Mouse (Mus musculus) stomach, embryonic 16.5 days (tissue): ENCODE data around the gene Nek5. TPM values are rescaled to one million over a fixed set of nuclear protein-coding genes. Genes with fewer than 3 reads are reported as not detected.

Source experiments
- ATAC-seq: fragments of 200-750 bp; cut with Nextera tagmentation; 2 replicates; pipeline ENCODE4 v1.8.0; 2017; ENCODE audit warnings: moderate number of reproducible peaks, moderate TSS enrichment; ENCODE audit not compliant: insufficient read depth, low FRiP score
- H3K27ac ChIP-seq: fragments of 300-500 bp; sonication (generic); 2 replicates; pipeline ENCODE4 v1.5.1; 2014; ENCODE audit warnings: low read length
- H3K27me3 ChIP-seq: fragments of 300-500 bp; sonication (generic); 2 replicates; pipeline ENCODE4 v1.6.1; 2014; ENCODE audit warnings: low read length, control low read depth, mixed read lengths; ENCODE audit not compliant: control insufficient read depth, insufficient read depth
- H3K36me3 ChIP-seq: fragments of 300-500 bp; sonication (generic); 2 replicates; pipeline ENCODE4 v1.6.1; 2014; ENCODE audit warnings: low read length; ENCODE audit not compliant: control insufficient read depth, insufficient read depth
- H3K4me1 ChIP-seq: fragments of 300-500 bp; sonication (generic); 2 replicates; pipeline ENCODE4 v1.6.1; 2014; ENCODE audit warnings: low read length, control low read depth, mixed read lengths; ENCODE audit not compliant: control insufficient read depth, insufficient read depth
- H3K4me2 ChIP-seq: fragments of 300-500 bp; sonication (generic); 2 replicates; pipeline ENCODE4 v1.6.1; 2014; ENCODE audit warnings: low read depth, low read length, mixed read lengths
- H3K4me3 ChIP-seq: fragments of 300-500 bp; sonication (generic); replicated peaks from 2 replicates; pipeline ENCODE4 v1.5.1; 2014; ENCODE audit warnings: mild to moderate bottlenecking, low read length
- H3K9ac ChIP-seq: fragments of 300-500 bp; sonication (generic); 2 replicates; pipeline ENCODE4 v1.6.1; 2014; ENCODE audit warnings: low read length
- H3K9me3 ChIP-seq: fragments of 300-500 bp; sonication (generic); replicated peaks from 2 replicates; pipeline ENCODE4 v1.6.1; 2016; ENCODE audit warnings: low read length, control low read depth; ENCODE audit not compliant: control insufficient read depth
- whole genome bisulfite sequencing: fragments of 180-500 bp; shearing (Covaris S2); extraction: QIAGEN DNeasy Blood & Tissue Kit; methylation state at CpG from one replicate; pipeline ENCODE4 v1.1.7; 2014; 5-methylcytosine and 5-hydroxymethylcytosine counted together
- polyA plus RNA-seq: library from polyadenylated mRNA; unstranded; fragments of >200 nt; fragmentation: Nextera tagmentation; extraction: Ambion mirVana; gene quantifications from 2 replicates; pipeline ENCODE4 v1.2.1, GENCODE M21; 2015

Gene Nek5
- polyA plus RNA-seq, 1 experiment from 2014 or later, result 0.58 TPM

DNA sequence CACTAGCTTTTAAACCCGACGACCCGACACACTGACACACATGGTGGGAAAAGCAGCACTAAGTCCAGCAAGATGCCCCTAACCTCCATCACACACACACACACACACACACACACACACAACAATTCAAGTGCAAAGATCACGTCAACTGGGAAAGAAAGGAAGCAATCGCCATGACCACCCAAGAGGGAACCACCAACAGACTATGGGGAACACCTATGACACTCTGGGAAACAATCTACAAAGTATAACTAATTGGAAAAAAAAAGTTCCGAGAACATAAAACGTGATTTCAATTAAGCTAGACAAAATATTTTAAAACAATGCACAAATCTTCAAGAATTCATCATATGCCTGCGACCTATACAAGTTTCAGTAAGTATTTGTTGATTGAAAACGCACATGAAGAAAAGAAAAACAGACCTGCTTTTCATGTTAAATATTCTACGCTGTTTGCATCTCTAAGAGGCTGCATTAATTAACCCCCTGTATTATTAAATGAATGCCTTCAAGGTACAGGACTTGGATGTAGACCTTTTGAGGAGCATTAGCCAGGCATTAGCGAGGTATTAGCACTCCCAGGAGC, 65.6 kb downstream of the Nek5 start:
- ATAC-seq, result no peak
- Histone ChIP-seq H3K27ac (no peak overlapping the region), H3K4me1 (peaks cover 5% of the 10 kb centered on the region; the same call in 1 of the 2 replicates), H3K27me3 (peaks cover 5% of the 10 kb centered on the region; the same call in 1 of the 2 replicates), H3K36me3 (peaks cover under 1% of the 10 kb centered on the region; the same call in 1 of the 2 replicates), H3K4me2 (peak overlapping the region; percentile 98), H3K9ac (peak overlapping the region; percentile 76), H3K4me3 (peak overlapping the region; percentile 83), H3K9me3 (no peaks in the 10 kb centered on the region)
- 52% methylated on average over 11 of the region's 11 CpGs for WGBS

GRCm38 (mm10) chr8:22058368-22058767, 66.5 kb downstream of the Nek5 start:
- Histone ChIP-seq H3K27me3 (peaks cover 5% of the 10 kb centered on the region; the same call in 1 of the 2 replicates), H3K9ac (no peak overlapping the region), H3K4me3 (no peak overlapping the region), H3K4me1 (peaks cover 5% of the 10 kb centered on the region; the same call in 1 of the 2 replicates), H3K9me3 (no peaks in the 10 kb centered on the region), H3K27ac (no peak overlapping the region), H3K4me2 (no peak overlapping the region), H3K36me3 (no peaks in the 10 kb centered on the region; the same call in 1 of the 2 replicates)
- no peak for ATAC-seq
- WGBS, result 68% methylated on average over 9 of the region's 9 CpGs

GRCm38 (mm10) chr8:22056850-22057249, 68.0 kb downstream of the Nek5 start:
- H3K9ac ChIP-seq, result no peak overlapping the region
- H3K27ac ChIP-seq, result no peak overlapping the region
- H3K4me3 ChIP-seq, result no peak overlapping the region
- H3K27me3 ChIP-seq, result peaks cover 5% of the 10 kb centered on the region; the same call in 1 of the 2 replicates
- H3K4me2 ChIP-seq, result no peak overlapping the region
- H3K4me1 ChIP-seq, result peaks cover 5% of the 10 kb centered on the region; the same call in 1 of the 2 replicates
- no peaks in the 10 kb centered on the region for H3K36me3 ChIP-seq
- no peaks in the 10 kb centered on the region for H3K9me3 ChIP-seq
- 71% methylated on average over 3 of the region's 3 CpGs for WGBS
- ATAC-seq, result no peak

GRCm38 (mm10) chr8:22055492-22055877, 69.4 kb downstream of the Nek5 start:
- Histone ChIP-seq H3K9ac (no peak overlapping the region), H3K27me3 (peaks cover 5% of the 10 kb centered on the region; the same call in 1 of the 2 replicates), H3K4me2 (no peak overlapping the region), H3K4me3 (no peak overlapping the region), H3K4me1 (peaks cover 3% of the 10 kb centered on the region; the same call in 1 of the 2 replicates), H3K27ac (no peak overlapping the region), H3K36me3 (no peaks in the 10 kb centered on the region), H3K9me3 (no peaks in the 10 kb centered on the region)
- no peak for ATAC-seq
- 85% methylated on average over 2 of the region's 2 CpGs for WGBS

- 63% methylated on average over 12 of the region's 12 CpGs for WGBS
- Histone ChIP-seq H3K4me3 (no peak overlapping the region), H3K27ac (peak overlapping the region; percentile 42; the same call in 1 of the 2 replicates), H3K4me1 (peaks cover 3% of the 10 kb centered on the region; the same call in 1 of the 2 replicates), H3K4me2 (no peak overlapping the region; the same call in 1 of the 2 replicates), H3K9ac (no peak overlapping the region), H3K36me3 (no peaks in the 10 kb centered on the region), H3K9me3 (no peaks in the 10 kb centered on the region), H3K27me3 (peaks cover 5% of the 10 kb centered on the region; the same call in 1 of the 2 replicates)
- peak; percentile 64 for ATAC-seq
Observed at GRCm38 (mm10) chr8:22054674-22055491, 70.0 kb downstream of the Nek5 start.

- no peaks in the 10 kb centered on the region for H3K27me3 ChIP-seq
- H3K4me1 ChIP-seq, result 0 out of 2 replicates have a peak, but pooled peaks cover 5% of the 10 kb centered on the region
- no peak overlapping the region for H3K4me3 ChIP-seq
- WGBS, result 51% methylated on average over 2 of the region's 2 CpGs
- H3K4me2 ChIP-seq, result no peak overlapping the region
- no peak overlapping the region for H3K27ac ChIP-seq
- no peaks in the 10 kb centered on the region for H3K36me3 ChIP-seq
- no peaks in the 10 kb centered on the region for H3K9me3 ChIP-seq
- H3K9ac ChIP-seq, result no peak overlapping the region
- peak; percentile 89 for ATAC-seq
Observed at GRCm38 (mm10) chr8:22047699-22048464, 77.0 kb downstream of the Nek5 start.

DNA sequence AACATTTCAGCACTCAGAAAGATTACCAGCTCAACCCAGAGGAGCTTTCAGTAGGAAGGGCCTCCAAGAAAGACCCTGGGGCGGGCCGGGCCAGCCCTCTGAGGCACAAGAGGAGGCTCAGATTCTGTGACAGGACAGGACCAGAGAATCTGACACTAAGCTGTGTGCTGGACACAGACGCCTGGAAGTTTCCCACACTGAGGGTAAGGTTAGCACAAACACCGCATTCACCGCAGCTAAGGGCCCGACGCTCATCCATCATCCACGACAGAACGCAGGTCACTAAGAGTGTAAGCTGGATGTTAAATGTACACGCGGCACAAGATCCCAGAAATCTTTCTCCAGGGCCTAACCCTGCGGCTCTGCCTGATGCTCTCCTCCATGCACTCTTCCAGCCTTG, 81.1 kb downstream of the Nek5 start:
- Histone ChIP-seq H3K36me3 (no peaks in the 10 kb centered on the region), H3K4me1 (peaks cover 11% of the 10 kb centered on the region; the same call in 1 of the 2 replicates), H3K9ac (no peak overlapping the region), H3K4me3 (no peak overlapping the region), H3K27ac (0 out of 2 replicates have a peak overlapping the region, but pooled peaks have one; percentile 34), H3K27me3 (no peaks in the 10 kb centered on the region), H3K4me2 (no peak overlapping the region), H3K9me3 (no peaks in the 10 kb centered on the region)
- WGBS, result 12% methylated on average over 12 of the region's 12 CpGs
- no peak for ATAC-seq

DNA sequence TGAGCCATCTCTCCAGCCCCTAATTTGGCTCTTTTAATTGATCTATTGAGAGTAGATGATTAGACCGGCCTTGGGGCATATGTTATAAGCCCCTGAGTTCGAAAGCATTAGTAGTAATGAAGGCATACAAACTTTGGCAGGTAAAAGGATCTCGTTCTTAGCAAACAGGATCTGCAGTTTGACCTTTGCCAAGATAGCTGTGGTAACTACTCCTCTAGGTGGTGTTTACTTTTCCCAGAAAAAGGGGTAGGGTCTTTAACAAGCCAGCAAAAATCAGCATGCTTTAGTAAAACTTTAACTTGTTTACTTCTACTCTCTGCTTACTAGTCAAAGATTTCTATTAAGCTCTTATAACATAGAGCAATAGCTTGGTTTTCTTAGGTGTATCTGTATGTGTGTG, 82.3 kb downstream of the Nek5 start:
- Histone ChIP-seq H3K9me3 (no peaks in the 10 kb centered on the region), H3K27ac (no peak overlapping the region), H3K27me3 (no peaks in the 10 kb centered on the region), H3K4me1 (peaks cover 11% of the 10 kb centered on the region; the same call in 1 of the 2 replicates), H3K4me2 (no peak overlapping the region), H3K36me3 (no peaks in the 10 kb centered on the region), H3K9ac (no peak overlapping the region), H3K4me3 (no peak overlapping the region)
- no peak for ATAC-seq
- WGBS, result 59% methylated on average over 3 of the region's 3 CpGs
